Mouse (Mus musculus): ENCODE results near the gene Ireb2. TPM values are rescaled to one million over a fixed set of nuclear protein-coding genes. Genes with fewer than 3 reads are reported as not detected.

Gene Ireb2
- total RNA-seq, 2 experiments from 2014 or later, result 53.4 to 54.9 TPM

Other genes starting within 250 kb of the Ireb2 start
- 100 to 1,000 TPM; 119 to 141 TPM for gene Acsbg1, start 201.9 kb upstream of the Ireb2 start, total RNA-seq (2021)
- gene Dnaja4, start 164.9 kb upstream of the Ireb2 start, total RNA-seq (2021), result 10 to 100 TPM; 36.3 to 39.0 TPM
- 10 to 100 TPM; 53.9 to 59.2 TPM for gene Wdr61, start 129.3 kb upstream of the Ireb2 start, total RNA-seq (2021)
- 1 to 10 TPM; 1.7 to 3.4 TPM for gene Crabp1, start 99.0 kb upstream of the Ireb2 start, total RNA-seq (2021)
- gene Hykk, start 53.5 kb downstream of the Ireb2 start, total RNA-seq (2021), result 1 to 10 TPM; 1.5 to 1.7 TPM
- gene Psma4, start 87.0 kb downstream of the Ireb2 start, total RNA-seq (2021), result 100 to 1,000 TPM; 115 to 122 TPM
- not detected for gene AY074887, start 87.2 kb downstream of the Ireb2 start, total RNA-seq (2021)
- gene Chrna5, start 117.1 kb downstream of the Ireb2 start, total RNA-seq (2021), result 1 to 10 TPM; 2.8 to 3.3 TPM
- gene Chrna3, start 162.8 kb downstream of the Ireb2 start, total RNA-seq (2021), result under 1 TPM; 0.66 to 0.76 TPM
- under 1 TPM in 1 of 2 experiments, not detected in 1; 0.11 TPM for gene Chrnb4, start 185.0 kb downstream of the Ireb2 start, total RNA-seq (2021)

Measured in left cerebral cortex, postnatal 25 days (tissue).